Mouse (Mus musculus) hindbrain, embryonic 16.5 days (tissue): Measurements from ENCODE around the gene Hoxa5. TPM values are rescaled to one million over a fixed set of nuclear protein-coding genes. Genes with fewer than 3 reads are reported as not detected.

ENCODE experiments used
- ATAC-seq: fragments of 200-750 bp; cut with Nextera tagmentation; 2 replicates; pipeline ENCODE4 v1.8.0; 2017; ENCODE audit warnings: moderate TSS enrichment, moderate library complexity
- H3K27ac ChIP-seq: fragments of 300-500 bp; sonication (generic); 2 replicates; pipeline ENCODE4 v1.5.1; 2014; ENCODE audit warnings: low read depth, mild to moderate bottlenecking, control low read depth, low read length, moderate library complexity
- H3K27me3 ChIP-seq: fragments of 300-500 bp; sonication (generic); replicated peaks from 2 replicates; pipeline ENCODE4 v1.6.1; 2014; ENCODE audit warnings: low read length; ENCODE audit not compliant: control insufficient read depth, insufficient read depth
- H3K36me3 ChIP-seq: fragments of 300-500 bp; sonication (generic); 2 replicates; pipeline ENCODE4 v1.6.1; 2014; ENCODE audit warnings: mild to moderate bottlenecking, low read length, moderate library complexity, mixed read lengths; ENCODE audit not compliant: control insufficient read depth, insufficient read depth
- H3K4me1 ChIP-seq: fragments of 300-500 bp; sonication (generic); 2 replicates; pipeline ENCODE4 v1.6.1; 2014; ENCODE audit warnings: low read depth, low read length; ENCODE audit not compliant: control insufficient read depth, insufficient read depth
- H3K4me2 ChIP-seq: fragments of 300-500 bp; sonication (generic); 2 replicates; pipeline ENCODE4 v1.6.1; 2014; ENCODE audit warnings: mild to moderate bottlenecking, low read length, control low read depth, moderate library complexity
- H3K4me3 ChIP-seq: fragments of 300-500 bp; sonication (generic); 2 replicates; pipeline ENCODE4 v1.5.1; 2014; ENCODE audit warnings: mild to moderate bottlenecking, low read length, control low read depth, moderate library complexity
- H3K9ac ChIP-seq: fragments of 300-500 bp; sonication (generic); 2 replicates; pipeline ENCODE4 v1.6.1; 2014; ENCODE audit warnings: low read depth, mild to moderate bottlenecking, control low read depth, low read length, moderate library complexity
- H3K9me3 ChIP-seq: fragments of 300-500 bp; sonication (generic); 2 replicates; pipeline ENCODE4 v1.6.1; 2014; ENCODE audit warnings: mild to moderate bottlenecking, low read length, moderate library complexity; ENCODE audit not compliant: control insufficient read depth
- WGBS: fragments of 180-500 bp; shearing (Covaris S2); extraction: QIAGEN DNeasy Blood & Tissue Kit; methylation state at CpG from one replicate; pipeline ENCODE4 v1.1.7; 2014; 5-methylcytosine and 5-hydroxymethylcytosine counted together
- polyA plus RNA-seq: library from polyadenylated mRNA; unstranded; fragments of >200 nt; fragmentation: Nextera tagmentation; extraction: Ambion mirVana; gene quantifications from 2 replicates; pipeline ENCODE4 v1.2.1, GENCODE M21; 2015

Hoxa5 gene
- polyA plus RNA-seq, 1 experiment from 2014 or later: 106 TPM

DNA sequence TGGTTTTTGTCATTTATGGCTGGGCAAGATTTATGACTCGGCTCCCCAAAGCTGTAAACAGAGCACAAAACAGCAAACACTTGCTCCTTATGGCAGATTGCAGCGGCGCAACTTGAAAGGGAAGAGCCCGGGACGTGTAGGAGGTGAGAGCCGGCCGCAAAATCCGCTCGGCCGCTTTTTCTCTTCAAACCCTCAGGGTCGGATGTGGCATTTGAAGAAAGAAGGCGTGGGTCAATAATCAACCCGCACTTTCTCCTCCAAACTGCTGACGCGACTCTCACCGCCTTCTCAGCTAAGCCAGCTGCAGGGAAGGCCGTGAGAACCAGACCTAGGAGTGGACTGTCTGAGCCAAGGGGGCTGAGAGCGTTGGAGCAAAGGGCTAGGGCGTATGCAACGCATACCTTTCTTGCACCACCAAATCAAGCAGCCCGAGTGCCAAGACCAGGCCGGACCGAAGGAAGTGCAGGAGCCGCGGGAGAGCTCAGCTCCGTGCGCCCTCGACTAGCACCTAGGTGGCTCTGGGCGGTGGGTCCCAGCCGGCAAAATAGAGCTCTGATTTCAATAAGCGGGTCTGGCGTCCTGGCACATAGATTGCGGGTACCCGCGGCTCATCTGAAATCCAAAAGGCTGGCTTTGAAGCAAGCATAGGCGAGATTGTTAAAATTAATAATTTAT is 27.2 kb downstream of the Hoxa5 start, which contains the start of gene 5730596B20Rik:
5730596B20Rik (plus strand) TSS at position 438 of the 675 bp plus-strand sequence.
- peak within 1 kb of the TSS; percentile 52 for H3K4me3 ChIP-seq
- WGBS: 1% methylated on average over 36 of the region's 36 CpGs
- H3K4me2 ChIP-seq: peak within 1 kb of the TSS; percentile 64
- no peaks in the 10 kb centered on the region for H3K9me3 ChIP-seq
- peak within 1 kb of the TSS; percentile 69 for H3K9ac ChIP-seq
- H3K4me1 ChIP-seq: no peaks in the 10 kb centered on the region; the same call in 1 of the 2 replicates
- H3K27ac ChIP-seq: peak within 1 kb of the TSS; percentile 90
- H3K36me3 ChIP-seq: no peaks in the 10 kb centered on the region
- no peak for ATAC-seq
- peaks cover 29% of the 10 kb centered on the region for H3K27me3 ChIP-seq

DNA sequence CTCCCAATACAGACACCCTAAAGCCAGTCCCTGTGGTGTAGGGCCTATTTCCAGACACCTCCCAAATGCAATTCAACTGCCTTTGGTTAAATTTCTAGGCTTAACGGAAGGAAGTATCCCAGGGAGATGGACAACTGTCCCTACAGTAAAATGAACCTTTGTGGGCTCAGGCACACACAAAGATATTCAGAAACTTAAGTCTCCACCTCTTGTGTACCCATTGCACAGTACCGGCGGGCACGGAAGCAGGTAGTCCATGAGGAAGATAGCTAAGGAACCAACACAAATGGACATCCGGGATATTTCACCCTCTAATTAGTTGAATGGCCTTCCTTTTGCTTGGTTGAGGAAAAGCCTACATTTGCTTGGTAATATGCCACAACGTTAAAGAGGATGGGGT is 28.0 kb downstream of the Hoxa5 start:
- Histone ChIP-seq H3K4me3 (peak overlapping the region; percentile 52), H3K9me3 (no peaks in the 10 kb centered on the region), H3K27ac (peak overlapping the region; percentile 90), H3K4me2 (peak overlapping the region; percentile 64), H3K9ac (peak overlapping the region; percentile 69), H3K4me1 (peaks cover 5% of the 10 kb centered on the region; the same call in 1 of the 2 replicates), H3K36me3 (no peaks in the 10 kb centered on the region), H3K27me3 (peaks cover 34% of the 10 kb centered on the region)
- no peak for ATAC-seq
- WGBS: under 1% methylated on average over 6 of the region's 6 CpGs

DNA sequence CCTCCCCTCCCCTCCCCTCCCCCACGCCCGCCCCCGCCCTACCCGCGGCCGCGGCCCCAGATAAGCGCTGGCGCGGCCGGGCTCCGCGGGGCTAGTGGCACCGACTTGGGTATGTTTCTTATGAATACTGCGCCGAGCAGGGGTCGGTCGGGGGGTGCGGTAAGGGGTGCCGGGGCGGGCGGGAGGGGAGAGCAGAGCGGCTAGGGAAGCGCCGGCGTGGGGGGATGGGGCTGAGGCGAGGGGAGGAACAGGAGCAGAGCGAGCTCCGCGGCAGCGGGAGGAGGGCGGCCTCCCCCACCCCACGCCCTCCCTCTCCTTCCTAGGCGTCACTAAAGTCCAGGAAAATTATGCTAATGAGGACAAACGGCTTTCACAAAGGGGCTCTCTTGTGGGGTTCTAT is 28.5 kb downstream of the Hoxa5 start:
- peak; percentile 43 for ATAC-seq
- Histone ChIP-seq H3K27ac (peak overlapping the region; percentile 90), H3K4me3 (peak overlapping the region; percentile 52), H3K9me3 (no peaks in the 10 kb centered on the region), H3K9ac (peak overlapping the region; percentile 69), H3K4me1 (peaks cover 5% of the 10 kb centered on the region; the same call in 1 of the 2 replicates), H3K4me2 (peak overlapping the region; percentile 64), H3K36me3 (no peaks in the 10 kb centered on the region), H3K27me3 (peaks cover 31% of the 10 kb centered on the region)
- WGBS: 1% methylated on average over 17 of the region's 35 CpGs

DNA sequence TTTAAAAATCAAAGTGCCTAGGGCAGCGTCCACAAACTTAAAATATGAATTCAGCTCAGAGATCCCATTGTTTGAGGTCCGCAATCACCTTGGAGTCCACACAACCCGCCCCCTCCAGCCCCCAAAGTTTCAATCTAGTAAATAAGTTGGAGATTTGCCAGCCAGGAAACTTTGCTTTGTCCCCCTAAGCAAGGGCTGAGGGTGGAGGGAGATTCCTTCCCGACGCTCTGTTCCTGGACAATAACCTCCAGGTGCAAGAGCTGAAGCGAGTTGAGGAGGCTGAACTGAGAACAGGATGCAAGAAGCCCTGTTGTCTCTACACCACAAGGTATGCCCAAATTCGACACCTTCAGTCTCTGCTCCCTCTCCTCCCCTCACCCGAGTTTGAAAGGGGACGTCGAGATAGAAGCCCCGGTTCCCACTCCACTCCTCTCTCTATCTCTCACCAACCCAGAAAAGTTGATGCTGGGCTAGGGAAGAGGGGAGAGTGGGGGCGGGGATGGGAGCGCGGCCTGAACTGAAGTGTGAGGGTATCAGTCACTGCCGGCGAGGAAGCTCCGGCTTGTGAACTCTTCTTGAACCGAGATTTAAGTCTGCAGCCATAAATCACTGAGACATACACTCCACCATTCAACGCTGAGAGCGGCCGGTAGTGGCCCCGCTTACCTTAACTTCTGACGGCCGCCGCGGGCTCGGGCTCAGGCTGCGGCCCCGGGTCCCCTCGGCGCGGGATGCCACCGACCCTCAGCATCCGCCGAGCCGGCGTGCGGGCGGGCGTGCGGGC is 29.2 kb downstream of the Hoxa5 start:
- 0 out of 2 replicates have a peak, but pooled peaks have one; percentile 2 for ATAC-seq
- peak overlapping the region; percentile 64 for H3K4me2 ChIP-seq
- under 1% methylated on average over 35 of the region's 41 CpGs for WGBS
- H3K36me3 ChIP-seq: no peaks in the 10 kb centered on the region
- peak overlapping the region; percentile 52 for H3K4me3 ChIP-seq
- peak overlapping the region; percentile 69 for H3K9ac ChIP-seq
- peak overlapping the region; percentile 90 for H3K27ac ChIP-seq
- peaks cover 5% of the 10 kb centered on the region for H3K4me1 ChIP-seq
- no peaks in the 10 kb centered on the region for H3K9me3 ChIP-seq
- H3K27me3 ChIP-seq: peaks cover 31% of the 10 kb centered on the region

DNA sequence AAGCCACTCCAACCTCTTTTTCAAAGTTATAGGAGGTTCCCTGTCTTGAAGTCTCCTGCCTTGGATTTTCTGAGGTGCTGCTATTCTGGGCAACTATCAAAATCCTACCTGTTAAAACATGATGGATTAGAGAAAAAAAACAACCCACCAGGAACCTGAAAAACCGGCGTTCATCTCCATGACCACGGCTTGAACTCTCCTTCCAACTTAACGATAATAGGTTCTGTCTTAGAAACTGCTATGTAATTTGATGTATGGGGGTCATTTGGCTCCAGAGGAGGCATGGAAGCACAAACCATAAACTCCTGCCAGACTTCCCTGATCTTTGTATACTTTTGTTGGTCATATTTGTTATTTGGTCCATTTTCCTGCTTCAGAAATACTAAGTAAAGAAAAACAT is 30.7 kb downstream of the Hoxa5 start:
- H3K36me3 ChIP-seq: no peaks in the 10 kb centered on the region
- no peaks in the 10 kb centered on the region for H3K9me3 ChIP-seq
- no peak for ATAC-seq
- H3K4me3 ChIP-seq: peak overlapping the region; percentile 34
- H3K27me3 ChIP-seq: peaks cover 22% of the 10 kb centered on the region
- H3K9ac ChIP-seq: no peak overlapping the region; the same call in 1 of the 2 replicates
- H3K4me1 ChIP-seq: peaks cover 8% of the 10 kb centered on the region
- peak overlapping the region; percentile 59 for H3K27ac ChIP-seq
- H3K4me2 ChIP-seq: peak overlapping the region; percentile 69
- 4% methylated on average over 4 of the region's 4 CpGs for WGBS

DNA sequence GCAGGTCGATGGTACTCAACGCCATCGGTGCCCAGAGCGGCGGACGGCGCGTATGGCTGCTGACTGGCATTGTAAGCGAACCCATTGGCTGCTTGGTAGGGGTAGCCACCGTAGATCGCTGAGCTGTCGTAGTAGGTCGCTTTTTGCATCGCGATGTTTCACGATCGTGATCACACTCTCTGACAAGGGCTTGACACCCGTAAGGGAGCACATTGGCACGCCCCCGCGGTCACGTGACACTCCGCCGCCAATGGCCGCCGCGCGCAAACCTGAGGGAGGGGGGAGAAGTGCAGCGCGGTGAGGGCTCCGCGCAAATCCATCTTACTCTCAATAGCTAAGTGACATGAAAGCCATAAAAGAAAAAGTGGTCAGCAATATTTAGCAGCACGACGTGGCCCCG is 31.9 kb downstream of the Hoxa5 start:
- under 1% methylated on average over 35 of the region's 35 CpGs for WGBS
- Histone ChIP-seq H3K4me3 (peak overlapping the region; percentile 34), H3K4me1 (peaks cover 8% of the 10 kb centered on the region), H3K27ac (peak overlapping the region; percentile 91), H3K9ac (peak overlapping the region; percentile 60), H3K36me3 (no peaks in the 10 kb centered on the region), H3K9me3 (no peaks in the 10 kb centered on the region), H3K27me3 (peaks cover 20% of the 10 kb centered on the region), H3K4me2 (peak overlapping the region; percentile 69)
- ATAC-seq: peak; percentile 90

DNA sequence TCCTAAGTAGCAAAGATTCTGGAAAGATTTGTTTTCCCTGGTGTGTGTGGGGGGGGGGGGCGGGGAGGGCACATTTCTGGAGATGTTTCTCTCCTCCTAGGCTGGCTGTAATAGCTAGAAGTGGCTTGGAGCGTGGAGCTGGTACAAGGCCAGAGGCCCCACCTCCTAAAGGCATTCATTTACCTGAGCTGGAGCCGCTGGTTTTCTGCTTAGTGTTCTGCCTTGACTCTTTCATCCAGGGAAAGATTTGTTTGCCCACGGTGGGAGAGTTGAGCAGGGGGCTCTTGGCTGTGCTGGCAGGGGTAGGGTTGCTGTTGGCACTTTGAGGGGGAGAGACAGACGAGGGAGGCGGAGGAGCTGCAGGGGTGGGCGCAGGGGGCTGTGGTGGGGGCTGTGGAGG is 32.4 kb downstream of the Hoxa5 start:
- 7% methylated on average over 7 of the region's 7 CpGs for WGBS
- Histone ChIP-seq H3K4me2 (peak overlapping the region; percentile 69), H3K9ac (peak overlapping the region; percentile 60), H3K36me3 (no peaks in the 10 kb centered on the region), H3K9me3 (no peaks in the 10 kb centered on the region), H3K27ac (peak overlapping the region; percentile 91), H3K4me3 (peak overlapping the region; percentile 34), H3K27me3 (peaks cover 20% of the 10 kb centered on the region), H3K4me1 (peaks cover 8% of the 10 kb centered on the region)
- no peak; the same call in 1 of the 2 replicates for ATAC-seq

DNA sequence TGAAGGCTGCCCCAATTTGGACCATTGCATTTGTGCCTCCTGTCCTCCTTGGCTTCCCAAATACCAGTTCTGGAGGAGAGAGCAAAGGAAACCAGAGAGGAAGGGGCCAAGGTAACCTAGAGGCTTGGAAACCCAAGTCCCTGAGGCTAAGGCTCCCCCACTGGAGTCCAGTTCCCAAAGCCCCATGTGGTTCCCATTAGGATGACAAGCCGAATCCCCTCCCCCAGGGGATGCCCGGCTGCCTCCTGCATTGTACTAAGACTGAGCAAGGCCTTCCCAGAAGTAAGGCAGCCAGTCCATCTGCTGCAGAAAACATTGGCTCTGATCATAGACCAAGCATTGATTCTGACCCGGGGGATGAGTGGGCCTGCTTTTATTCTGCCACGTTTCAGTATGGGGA is 33.1 kb downstream of the Hoxa5 start:
- no peak for ATAC-seq
- Histone ChIP-seq H3K27me3 (peaks cover 20% of the 10 kb centered on the region), H3K9ac (peak overlapping the region; percentile 60), H3K36me3 (no peaks in the 10 kb centered on the region), H3K4me3 (0 out of 2 replicates have a peak overlapping the region, but pooled peaks have one; percentile 0), H3K4me1 (peaks cover 8% of the 10 kb centered on the region), H3K27ac (peak overlapping the region; percentile 91), H3K4me2 (peak overlapping the region; percentile 69), H3K9me3 (no peaks in the 10 kb centered on the region)
- 4% methylated on average over 4 of the region's 4 CpGs for WGBS

DNA sequence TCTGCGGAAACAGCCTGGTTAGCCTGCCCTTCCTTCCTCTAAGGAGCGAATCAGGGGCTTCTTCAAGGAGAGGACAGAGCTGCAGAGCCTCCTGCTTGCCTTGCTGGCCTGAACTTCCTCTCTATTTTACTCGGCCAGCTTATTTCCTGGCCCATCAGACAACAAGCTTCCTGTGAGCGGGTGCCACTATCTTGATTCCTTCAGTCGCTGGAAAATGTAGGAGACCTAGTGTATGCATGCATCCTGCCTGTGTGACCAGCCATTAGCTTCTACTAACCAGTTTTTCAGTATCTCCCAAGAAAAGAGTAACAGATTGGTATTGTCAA is 33.5 kb downstream of the Hoxa5 start:
- H3K9ac ChIP-seq: peak overlapping the region; percentile 64
- peaks cover 20% of the 10 kb centered on the region for H3K27me3 ChIP-seq
- H3K9me3 ChIP-seq: no peaks in the 10 kb centered on the region
- peaks cover 8% of the 10 kb centered on the region for H3K4me1 ChIP-seq
- peak overlapping the region; percentile 39 for H3K4me2 ChIP-seq
- no peak for ATAC-seq
- H3K27ac ChIP-seq: peak overlapping the region; percentile 91
- peak overlapping the region; percentile 10 for H3K4me3 ChIP-seq
- WGBS: 7% methylated on average over 5 of the region's 5 CpGs
- no peaks in the 10 kb centered on the region for H3K36me3 ChIP-seq
